Mouse (Mus musculus) left cerebral cortex, adult 8-10 months (tissue): ENCODE results near the gene Atf6b. TPM values are rescaled to one million over a fixed set of nuclear protein-coding genes. Genes with fewer than 3 reads are reported as not detected.

Experiments used
- DNase-seq, 2 experiments: peaks; one replicate each; pipeline ENCODE4 v3.0.0; 2022; ENCODE audit warnings: low spot score in 2 of 2
- total RNA-seq, 4 experiments: library from RNA; stranded (reverse); gene quantifications; 2 replicates each; pipeline ENCODE4 v1.2.4; 2022

The Atf6b gene
- total RNA-seq, 4 experiments from 2014 or later = 46.3 to 56.8 (median 53.7) TPM

- no peak for DNase-seq
These were observed 17.5 kb downstream of the Atf6b start for GRCm38 (mm10) chr17:34664472-34664871.

DNA sequence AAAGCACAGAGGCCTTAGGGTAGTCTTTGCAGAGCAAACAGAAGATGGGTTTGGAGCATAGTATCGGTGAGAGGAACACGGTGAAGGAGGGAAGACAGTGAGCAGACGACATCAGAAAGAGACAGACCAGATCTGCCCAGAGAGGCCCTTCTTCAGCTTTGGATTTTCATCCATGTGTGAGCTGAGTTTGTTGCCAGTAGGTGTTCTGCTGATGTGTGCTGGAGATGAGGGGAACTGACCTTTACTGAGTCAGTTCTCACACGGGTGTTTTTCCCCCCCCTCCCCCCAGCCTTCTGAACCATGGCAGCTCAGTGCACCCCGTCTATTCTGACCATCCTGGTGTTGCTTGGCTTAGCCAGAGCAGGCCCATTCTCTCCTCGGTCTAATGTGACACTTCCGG is 23.3 kb downstream of the Atf6b start, which contains the start of gene Tnxb:
Tnxb (plus strand) TSS at position 301 of the 400 bp plus-strand sequence.
- DNase-seq = no peak

DNA sequence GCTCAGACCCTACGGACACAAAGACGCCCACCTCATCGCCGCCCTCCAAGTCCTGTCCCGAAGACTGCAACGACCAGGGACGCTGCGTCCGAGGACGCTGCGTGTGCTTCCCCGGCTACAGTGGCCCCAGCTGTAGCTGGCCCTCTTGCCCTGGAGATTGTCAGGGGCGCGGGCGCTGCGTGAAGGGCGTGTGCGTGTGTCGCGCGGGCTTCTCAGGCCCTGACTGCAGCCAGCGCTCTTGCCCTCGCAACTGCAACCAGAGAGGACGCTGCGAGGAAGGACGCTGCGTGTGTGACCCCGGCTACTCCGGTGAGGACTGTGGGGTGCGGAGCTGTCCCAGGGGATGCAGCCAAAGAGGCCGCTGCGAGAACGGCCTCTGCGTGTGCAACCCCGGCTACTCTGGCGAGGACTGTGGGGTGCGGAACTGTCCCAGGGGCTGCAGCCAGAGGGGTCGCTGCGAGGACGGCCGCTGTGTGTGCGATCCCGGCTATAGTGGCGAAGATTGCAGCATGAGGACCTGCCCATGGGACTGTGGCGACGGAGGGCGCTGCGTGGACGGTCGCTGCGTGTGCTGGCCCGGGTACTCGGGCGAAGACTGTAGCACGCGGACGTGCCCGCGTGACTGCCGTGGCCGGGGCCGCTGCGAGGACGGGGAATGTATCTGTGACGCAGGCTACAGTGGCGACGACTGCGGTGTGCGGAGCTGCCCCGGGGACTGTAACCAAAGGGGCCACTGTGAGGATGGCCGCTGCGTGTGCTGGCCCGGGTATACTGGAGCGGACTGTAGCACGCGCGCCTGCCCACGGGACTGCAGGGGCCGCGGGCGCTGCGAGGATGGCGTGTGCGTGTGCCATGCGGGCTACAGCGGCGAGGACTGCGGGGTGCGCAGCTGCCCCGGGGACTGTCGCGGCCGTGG is 24.5 kb downstream of the Atf6b start:
- DNase-seq = no peak

GRCm38 (mm10) chr17:34672246-34672792 is 25.4 kb downstream of the Atf6b start:
- DNase-seq = no peak

GRCm38 (mm10) chr17:34673139-34673538 is 26.2 kb downstream of the Atf6b start:
- DNase-seq = no peak

DNA sequence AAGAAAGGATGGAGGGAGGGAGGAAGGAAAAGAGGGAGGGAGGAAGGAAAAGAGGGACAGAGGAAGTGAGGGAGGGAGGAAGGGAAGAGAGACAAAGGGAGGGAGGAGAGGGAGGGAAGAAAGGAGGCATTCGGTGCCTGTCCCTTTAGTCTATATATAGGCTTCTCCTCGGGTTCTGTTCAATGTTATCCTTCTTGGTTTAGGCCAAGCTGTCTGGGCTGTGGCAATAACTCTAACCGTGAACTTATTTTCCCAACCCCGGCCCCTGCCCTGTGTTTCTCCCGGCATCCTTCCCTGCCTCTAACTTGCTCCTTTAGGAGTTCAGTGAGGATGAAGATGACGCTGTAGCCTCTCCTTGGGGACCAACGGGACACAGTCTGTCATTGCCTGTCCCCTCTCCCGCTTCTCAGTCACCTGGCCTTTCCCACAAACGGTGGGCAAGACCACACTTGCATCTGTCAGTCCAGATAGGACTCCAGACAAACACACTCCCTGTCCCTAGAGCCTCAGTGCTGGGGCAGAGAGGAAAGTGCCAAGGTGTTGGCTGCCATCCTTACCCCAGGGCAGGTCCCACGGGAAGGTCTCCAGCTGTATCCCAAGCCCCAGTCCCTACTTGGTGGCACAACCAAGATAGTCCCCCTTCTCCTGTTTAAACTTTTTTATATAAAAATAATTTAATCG is 27.7 kb downstream of the Atf6b start:
- DNase-seq = no peak

DNA sequence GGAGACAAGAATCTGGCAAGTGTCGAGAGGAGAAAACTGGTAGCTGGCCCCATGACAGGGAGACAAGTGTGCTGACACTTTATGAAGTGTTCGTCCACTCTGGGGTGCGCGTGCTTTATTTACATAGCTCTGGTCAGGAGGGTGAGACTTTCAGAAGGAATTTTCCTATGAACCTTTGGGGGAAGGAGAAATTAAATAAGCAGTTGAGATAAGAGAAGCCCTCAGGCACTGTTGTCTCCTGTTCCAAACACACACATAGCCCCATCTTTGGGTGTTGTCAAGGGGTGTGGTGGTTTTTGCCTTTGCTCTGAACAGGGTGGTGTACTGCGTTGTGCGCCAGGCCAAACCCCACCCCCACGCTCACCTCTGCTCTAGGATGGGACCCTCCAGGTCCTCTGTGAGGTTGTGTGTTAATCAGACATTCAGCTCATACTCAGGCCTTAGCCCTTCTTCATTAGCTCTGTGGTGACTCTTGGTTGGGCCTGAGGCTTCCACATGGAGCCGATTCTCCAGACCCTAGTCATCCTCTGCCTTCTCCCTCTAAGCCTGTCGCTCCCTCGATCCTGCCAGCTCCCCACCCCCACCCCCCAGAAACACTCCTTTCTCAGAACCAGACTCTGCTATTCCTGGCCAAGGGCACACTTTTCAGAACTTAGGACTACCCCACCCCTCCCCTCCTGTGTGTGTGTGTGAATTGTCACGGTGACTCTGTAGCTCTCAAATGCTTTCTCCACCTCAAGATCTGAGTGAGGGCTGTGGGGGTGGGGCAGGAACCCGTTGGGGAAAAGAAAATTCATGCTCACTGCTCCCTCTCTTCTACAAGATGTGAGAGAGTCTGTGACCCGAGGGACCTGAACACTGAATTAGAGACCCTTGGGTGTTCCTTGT is 28.5 kb downstream of the Atf6b start:
- no peak for DNase-seq

- no peak for DNase-seq
These were observed 29.1 kb downstream of the Atf6b start for GRCm38 (mm10) chr17:34676093-34676460.

DNA sequence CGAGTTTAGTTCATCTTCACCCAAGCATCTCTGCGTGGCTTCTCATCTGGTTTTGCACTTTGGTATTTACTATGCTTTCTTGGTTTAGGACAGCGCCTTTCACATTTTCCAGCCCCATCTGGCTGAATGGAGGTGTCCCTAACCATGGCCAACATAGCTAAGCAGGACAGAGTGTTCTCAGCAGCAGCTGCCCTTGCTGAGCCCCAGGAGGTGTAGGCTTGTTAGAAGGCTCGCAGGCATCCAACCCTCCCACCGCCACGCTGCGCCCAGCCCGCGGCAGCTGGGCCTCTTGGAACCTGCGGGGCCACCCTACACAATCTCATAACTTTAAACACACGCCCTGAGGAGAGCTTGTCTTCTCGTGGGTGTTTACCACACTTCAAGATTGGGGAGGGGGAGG is 29.7 kb downstream of the Atf6b start:
- DNase-seq = no peak

- DNase-seq = no peak
These were observed 33.2 kb downstream of the Atf6b start for GRCm38 (mm10) chr17:34680191-34680590.

- no peak for DNase-seq
These were observed 33.7 kb downstream of the Atf6b start for GRCm38 (mm10) chr17:34680621-34681020.

- DNase-seq = no peak
These were observed 34.2 kb downstream of the Atf6b start for GRCm38 (mm10) chr17:34681132-34681571.

DNA sequence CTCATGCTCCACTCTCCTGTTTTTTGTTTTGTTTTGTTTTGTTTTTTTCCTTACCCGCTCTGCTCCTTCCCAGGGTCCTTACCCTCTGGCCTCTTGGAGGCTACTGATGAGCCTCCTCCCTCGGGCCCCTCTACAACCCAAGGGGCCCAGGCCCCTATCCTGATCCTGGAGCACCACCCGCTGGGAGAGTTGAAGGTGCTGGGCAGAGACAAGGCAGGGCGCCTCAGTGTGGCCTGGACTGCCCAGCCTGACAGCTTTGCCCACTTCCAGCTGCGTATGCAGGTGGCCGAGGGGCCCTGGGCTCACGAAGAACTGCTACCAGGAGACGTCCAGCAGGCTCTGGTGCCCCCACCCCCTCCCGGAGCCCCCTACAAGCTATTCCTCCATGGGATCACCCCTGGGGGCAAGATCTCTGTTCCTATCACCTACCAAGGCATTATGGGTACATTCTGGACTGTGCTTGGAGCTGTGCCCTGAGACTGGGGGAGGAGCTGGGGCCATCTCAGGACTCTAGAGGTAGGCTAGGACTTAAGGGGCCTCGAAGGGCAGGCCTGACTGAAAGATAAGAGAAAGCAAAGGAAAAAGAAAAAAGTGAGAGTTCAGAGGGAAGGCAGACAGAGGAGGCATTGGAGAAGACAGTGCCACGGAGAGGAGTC is 35.1 kb downstream of the Atf6b start:
- no peak for DNase-seq

DNA sequence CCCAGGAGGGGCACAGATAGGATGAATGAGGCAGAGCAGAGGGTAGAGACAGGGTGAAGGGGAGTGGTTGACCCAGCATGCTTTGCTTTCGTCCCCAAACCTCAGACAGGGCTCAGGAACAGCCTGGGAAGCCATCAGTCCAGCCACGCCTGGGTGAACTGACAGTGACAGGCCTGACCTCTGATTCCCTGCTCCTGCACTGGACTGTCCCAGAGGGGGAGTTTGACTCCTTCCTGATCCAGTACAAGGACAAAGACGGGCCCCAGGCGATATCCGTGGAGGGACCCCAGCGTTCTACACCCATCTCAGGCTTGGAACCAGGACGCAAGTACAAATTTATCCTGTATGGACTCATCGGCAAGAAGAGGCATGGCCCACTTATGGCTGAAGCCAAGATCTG is 36.2 kb downstream of the Atf6b start:
- DNase-seq = no peak

DNA sequence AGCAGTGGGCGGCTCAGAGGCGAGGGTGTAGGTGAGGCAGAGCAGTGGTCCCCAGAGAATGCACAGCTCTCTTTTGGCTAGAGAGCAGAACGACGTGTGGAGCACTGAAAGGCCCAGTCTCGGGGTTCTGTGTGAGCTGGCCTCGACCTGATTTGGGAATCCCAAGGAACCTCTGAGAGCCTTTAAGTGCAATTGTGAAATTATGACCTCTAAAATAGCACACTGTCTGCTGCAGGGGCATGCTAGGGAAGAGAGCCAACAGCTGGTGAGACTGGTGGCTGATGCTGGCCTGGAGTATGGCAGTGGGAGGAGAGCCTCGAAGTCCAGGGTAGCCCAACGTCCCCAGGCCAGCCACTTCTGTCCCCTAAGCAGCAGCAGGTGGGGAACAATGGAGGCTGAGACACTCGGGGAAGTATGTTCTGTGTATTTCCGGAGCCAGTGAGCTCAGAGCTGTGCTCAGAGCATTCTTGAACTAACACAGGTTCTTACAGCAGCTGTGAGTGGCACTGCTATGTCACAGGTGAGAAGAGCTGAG is 36.8 kb downstream of the Atf6b start:
- DNase-seq = no peak

DNA sequence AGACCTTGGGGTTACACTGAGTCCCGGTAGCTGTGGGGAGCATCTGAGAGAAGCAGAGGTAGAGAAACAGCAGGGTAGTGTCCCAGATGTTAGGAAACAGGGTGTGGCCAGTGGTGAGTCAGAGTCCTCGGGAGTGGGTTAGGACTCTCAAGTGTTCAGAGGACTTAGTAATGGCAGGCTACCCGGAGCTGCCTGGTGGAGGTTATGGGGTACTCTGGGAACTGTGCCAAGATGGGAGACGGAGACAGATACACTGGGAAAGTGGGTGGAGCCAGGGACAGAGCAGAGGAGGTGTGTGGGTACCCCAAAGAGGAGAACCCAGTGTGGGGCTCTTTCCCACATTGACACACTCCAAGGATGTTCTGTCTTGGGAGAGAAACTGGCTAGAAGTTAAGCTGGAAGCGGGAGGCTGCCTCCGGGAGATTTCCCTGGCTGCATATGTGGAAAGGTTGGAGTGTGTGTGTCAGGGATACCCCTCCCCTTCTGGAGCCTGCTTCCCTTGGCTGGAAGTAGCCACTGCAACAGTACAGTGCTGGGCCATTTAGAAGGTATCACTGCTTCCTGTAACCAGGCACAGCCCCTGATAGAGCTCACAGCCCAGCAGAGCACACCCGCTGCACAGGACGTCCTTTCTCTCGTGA is 37.4 kb downstream of the Atf6b start:
- DNase-seq = no peak

- no peak for DNase-seq
These were observed 38.5 kb downstream of the Atf6b start for GRCm38 (mm10) chr17:34685120-34686110.

GRCm38 (mm10) chr17:34688889-34689288 is 41.9 kb downstream of the Atf6b start:
- no peak for DNase-seq

- no peak for DNase-seq
These were observed 43.5 kb downstream of the Atf6b start for GRCm38 (mm10) chr17:34690458-34690857.
